11 mouse cellular contexts compared by ENCODE assay signal in genomic region chr2:11239523-11239922, GRCm38 (mm10).
DNase-seq lines count a peak whose midpoint lies in the region; ATAC-seq lines count a peak whose summit lies in the region.
"Had no signal": no experiment of that assay in that cellular context is flagged by ENCODE, and none has a peak within 500 bp of the region (broad histone marks: within the 10 kb centered on the region; RNA-seq: fewer than 3 reads in every experiment).

No protein-coding gene starts in this region.

- ATAC-seq in inflammation-experienced regulatory T-cells, adult 6 months = peak; percentile 47
- ATAC-seq in frontal cortex, adult (ENCODE audit: low TSS enrichment) = no peak

- DNase-seq in adrenal gland, adult (ENCODE audit: inconsistent age in 2 of 2, low spot score in 1 of 2) = peak; percentile 4 to 25
- DNase-seq in adrenal gland, postnatal 10 days = no peak
- DNase-seq in kidney, postnatal 14 days = peak; percentile 30
- DNase-seq in kidney, adult 11 months = no peak
- DNase-seq in lung, postnatal 36 days = peak; percentile 38
- DNase-seq in retina, postnatal 1 day = no peak
- DNase-seq: adrenal gland, adult 8-10 months; cerebellum, postnatal 14 days; right cerebral cortex, postnatal 14 days had no signal

Comparison
In these comparisons a context has a peak if more than half of its experiments do, and no peak if none do; other contexts are left out.
1. DNase-seq: peak in adrenal gland, adult (2 of 2), kidney, postnatal 14 days (single experiment) and lung, postnatal 36 days (single experiment); none in adrenal gland, postnatal 10 days (single experiment), kidney, adult 11 months (single experiment) and retina, postnatal 1 day (single experiment).